Mouse (Mus musculus) MEL-GATA-1-ER (cell line): ENCODE measurements at regions not wholly inside any gene's neighbourhood (a gene's known extent, or its start where the extent isn't known, plus 50 kb on each side); places are given as distances from the start of the nearest gene placed in this dataset.

Experiments
- DNase-seq: peaks from one replicate; pipeline ENCODE4 v3.0.0-alpha.2; 2012; ENCODE audit warnings: low read depth; ENCODE audit errors: extremely low read depth

DNA sequence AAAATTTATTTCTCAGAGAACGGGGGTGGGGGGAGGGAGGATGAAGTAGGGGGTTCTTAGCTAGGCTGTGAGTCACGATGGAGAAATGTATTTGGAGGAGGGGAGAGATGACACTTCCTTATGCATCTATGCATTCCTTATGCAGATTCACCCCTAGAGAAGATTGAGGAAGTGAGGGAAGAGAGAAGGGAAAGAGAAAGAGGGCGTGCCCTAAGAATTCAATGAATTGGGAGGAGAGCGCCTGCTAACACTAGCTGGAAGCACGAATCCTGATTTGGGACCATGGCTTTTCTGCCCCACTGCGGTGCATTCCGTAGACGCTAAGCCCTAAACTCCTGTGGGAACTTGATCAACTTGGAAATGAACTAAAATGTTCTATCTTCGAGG lies 56.1 kb downstream of the Foxi3 start:
- DNase-seq = no peak

GRCm38 (mm10) chr6:71012823-71013461 lies 56.6 kb downstream of the Foxi3 start:
- peak; percentile 32 for DNase-seq

- no peak for DNase-seq
Measured at GRCm38 (mm10) chr6:71016388-71016787, 60.1 kb downstream of the Foxi3 start.

DNA sequence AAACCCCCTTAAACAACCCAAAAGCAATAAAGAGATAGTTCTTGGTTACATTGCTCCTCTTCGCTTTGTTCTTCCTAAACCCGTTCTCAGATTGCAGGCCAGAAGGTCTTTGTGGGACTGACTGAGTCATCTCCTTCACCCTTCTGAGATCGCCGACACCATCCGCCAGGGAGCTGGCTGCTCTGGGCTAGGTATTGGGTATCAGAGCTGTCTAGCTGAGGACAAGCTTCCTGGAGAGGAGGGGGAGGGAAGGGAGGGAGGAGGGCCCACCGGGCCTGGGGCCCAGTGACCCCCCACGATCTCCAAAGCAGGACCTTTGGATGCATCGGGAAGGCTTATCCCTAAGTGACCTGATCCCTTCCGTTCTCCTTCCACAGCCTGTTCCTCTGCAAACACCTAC lies 65.0 kb downstream of the Foxi3 start:
- DNase-seq = no peak

GRCm38 (mm10) chr6:71025472-71025871 lies 69.1 kb downstream of the Foxi3 start:
- no peak for DNase-seq

DNA sequence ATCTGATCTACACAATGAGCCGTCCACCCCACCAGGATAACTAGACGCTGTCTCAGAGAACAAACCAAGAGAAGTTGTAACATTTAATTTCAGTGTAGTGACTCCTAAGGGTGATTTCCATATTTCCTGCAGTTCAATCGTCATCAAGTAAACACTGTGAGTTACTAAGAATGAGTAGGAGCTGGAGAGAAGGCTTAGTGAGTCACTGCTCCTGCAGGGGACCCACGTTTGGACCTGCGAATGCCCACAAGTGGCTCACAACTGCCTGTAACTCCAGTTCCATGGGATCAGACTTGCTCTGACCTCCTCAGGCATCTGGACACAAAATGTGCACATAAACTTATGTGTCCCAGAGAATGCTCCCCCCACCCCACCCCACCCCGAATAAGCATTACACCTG lies 73.3 kb downstream of the Foxi3 start:
- DNase-seq = no peak

DNA sequence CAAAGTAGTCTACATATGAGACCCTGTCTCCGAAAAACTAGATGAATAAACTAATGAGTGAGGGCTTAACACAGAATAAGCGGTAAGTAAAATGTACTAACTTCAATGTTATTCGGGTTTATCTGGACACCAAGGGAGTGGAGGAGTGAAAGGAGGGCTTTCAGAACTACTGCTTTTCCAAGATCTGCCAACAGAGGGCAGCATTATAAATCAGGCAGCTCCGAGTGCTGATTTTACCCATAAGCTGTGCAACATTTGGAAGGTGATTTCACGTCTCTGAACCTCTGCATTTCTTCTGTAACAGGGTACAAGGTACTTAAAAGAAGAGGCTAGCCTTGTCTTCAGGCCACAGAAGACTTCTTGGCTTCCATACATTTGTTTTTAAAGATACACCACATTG lies 74.2 kb downstream of the Foxi3 start:
- DNase-seq = no peak

GRCm38 (mm10) chr6:71044241-71044640 lies 87.9 kb downstream of the Foxi3 start:
- no peak for DNase-seq

- DNase-seq = no peak
Measured at GRCm38 (mm10) chr6:71045261-71045660, 88.9 kb downstream of the Foxi3 start.

DNA sequence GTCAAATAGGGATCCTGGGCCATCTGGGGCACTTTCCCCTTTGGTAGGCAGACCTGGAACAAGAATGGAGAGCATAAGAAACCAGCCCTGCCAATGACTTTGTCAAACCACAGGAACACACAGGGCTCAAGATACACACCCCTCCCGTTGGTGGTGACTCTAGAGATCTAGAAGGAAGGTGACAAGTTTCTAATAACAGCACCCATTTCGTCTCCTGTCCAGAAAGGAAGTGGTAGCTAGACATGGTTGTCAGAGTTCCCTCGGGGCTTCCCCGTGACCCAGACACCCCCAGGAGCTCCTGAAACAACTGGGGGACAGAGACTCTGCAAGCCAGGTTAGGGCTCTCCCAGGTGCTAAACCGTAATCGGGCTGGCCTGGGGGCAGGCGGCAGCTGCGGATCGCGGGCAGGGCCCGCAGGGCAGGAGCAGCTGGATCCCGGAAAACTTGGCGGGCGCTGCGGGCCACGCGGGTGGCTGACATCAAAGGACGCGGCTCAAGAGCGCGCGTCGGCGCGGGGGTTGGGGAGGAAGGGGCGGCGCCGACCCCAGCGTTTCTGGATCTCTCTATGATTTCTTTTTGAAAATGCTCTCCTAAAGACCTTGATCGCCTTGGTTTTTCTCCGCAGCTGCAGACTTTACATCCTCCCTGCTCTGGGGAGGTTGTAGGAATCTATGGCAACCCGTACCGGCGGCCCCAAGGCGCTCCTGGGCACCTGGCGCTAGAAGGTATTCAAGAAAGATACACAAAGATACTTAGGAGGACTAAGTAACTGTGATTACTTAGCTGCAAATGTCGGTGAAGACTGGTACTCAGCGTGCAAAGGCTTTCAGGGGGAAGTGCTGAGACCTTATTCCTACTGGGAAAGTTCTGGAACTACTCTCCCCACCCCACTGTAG lies 92.1 kb downstream of the Foxi3 start:
- no peak for DNase-seq

DNA sequence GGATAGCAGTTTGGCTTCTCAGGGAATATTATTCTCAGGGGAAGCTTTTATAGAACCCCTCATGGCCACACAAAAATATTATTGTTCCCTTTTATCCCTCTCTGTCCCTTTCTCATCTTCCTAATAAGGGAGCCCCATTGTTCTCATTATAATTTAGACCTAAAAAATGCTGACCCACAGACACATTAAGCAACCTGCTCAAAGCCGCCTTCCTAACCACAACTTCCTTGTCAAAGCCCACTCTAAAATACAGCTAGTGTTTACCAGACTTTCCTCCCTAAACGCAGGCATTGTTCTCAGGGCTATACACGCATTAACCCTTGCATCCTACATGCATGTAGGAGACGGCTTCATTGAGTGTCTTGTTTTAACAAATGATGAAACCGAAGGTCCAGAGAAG lies 93.9 kb downstream of the Foxi3 start:
- DNase-seq = no peak

DNA sequence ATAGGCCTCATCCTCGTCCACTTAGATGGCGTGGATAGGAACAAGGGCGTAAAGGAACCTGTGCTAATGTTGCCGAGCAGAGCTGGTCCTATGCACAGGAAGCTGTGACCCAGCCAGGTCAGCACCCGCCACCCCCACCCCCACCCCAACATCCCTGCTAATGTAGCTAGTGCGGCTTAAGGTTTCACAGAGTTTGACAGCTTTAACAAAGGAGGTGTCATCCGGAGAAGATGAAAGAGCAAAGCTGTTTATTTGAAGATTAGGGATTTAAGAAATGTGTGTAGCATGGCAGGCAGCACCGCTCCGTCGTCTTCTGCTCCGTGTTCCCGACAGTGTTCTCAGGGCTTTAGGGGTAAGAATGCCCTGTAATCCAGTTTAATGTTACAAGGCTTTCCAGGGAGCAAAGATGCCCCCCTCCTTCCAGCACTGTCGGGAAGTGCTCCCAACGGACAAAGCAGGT lies 93.5 kb downstream of the Thnsl2 start:
- DNase-seq = no peak

GRCm38 (mm10) chr6:71057209-71057858 lies 86.9 kb downstream of the Thnsl2 start:
- DNase-seq = no peak

DNA sequence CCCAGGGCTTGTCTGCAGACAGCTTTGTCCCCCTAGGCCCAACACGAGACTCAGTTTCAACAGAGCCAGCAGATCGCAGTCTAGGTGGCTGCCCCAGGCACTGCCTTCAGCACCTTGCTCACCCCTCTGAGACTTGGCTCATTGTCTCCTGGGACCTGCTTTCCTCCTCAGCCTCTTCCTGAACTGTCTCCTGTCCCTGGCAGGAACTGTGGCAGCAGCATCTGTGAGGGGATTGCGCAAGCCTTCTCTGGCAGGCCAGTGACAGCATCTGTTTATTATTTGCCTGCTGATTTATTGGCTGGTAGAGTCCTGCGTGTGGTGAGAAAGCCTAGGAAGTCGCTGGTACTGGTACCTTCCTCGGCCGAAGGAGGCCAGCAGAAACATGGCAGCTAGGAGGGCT lies 84.1 kb downstream of the Thnsl2 start:
- no peak for DNase-seq

GRCm38 (mm10) chr6:71062980-71063379 lies 81.3 kb downstream of the Thnsl2 start:
- no peak for DNase-seq

- DNase-seq = no peak
Measured at GRCm38 (mm10) chr6:71065428-71065827, 78.8 kb downstream of the Thnsl2 start.

GRCm38 (mm10) chr6:71069229-71069628 lies 75.0 kb downstream of the Thnsl2 start:
- no peak for DNase-seq

DNA sequence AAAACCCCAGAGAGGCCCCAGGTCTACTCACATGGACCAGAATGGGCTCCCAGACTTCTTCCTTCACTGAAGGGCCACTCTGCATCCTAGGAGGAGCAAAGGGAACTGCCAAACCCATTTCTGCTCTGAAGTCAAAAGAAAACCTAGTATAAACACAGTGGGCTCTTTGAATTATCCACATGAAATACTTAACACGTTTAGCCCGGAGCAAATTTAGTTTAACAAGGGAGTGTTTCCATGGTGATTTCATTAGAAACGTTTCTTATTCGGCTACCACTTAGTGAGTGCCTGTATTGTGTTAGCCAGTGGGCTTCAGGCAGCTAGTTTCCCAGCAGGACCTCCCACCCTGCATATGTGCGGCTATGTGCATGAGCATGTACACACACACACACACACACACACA lies 69.4 kb downstream of the Thnsl2 start:
- no peak for DNase-seq
